Mouse (Mus musculus) midbrain, embryonic 15.5 days (tissue): ENCODE measurements at regions not wholly inside any gene's neighbourhood (a gene's known extent, or its start where the extent isn't known, plus 50 kb on each side); places are given as distances from the start of the nearest gene placed in this dataset.
"Not testable (repeated sequence)": the region's sequence is repeated elsewhere in the genome, so short reads cannot be mapped to it uniquely, and the experiment has no call there.

ENCODE experiments used
- ATAC-seq: fragments of 200-750 bp; cut with Nextera tagmentation; replicated peaks from 2 replicates; pipeline ENCODE4 v1.8.0; 2017; ENCODE audit warnings: moderate TSS enrichment
- H3K27ac ChIP-seq: fragments of 300-500 bp; sonication (generic); 2 replicates; pipeline ENCODE4 v1.5.1; 2015; ENCODE audit warnings: mild to moderate bottlenecking, inconsistent platforms
- H3K27me3 ChIP-seq: fragments of 300-500 bp; sonication (generic); replicated peaks from 2 replicates; pipeline ENCODE4 v1.6.1; 2015; ENCODE audit warnings: inconsistent platforms
- H3K36me3 ChIP-seq: fragments of 300-500 bp; sonication (generic); replicated peaks from 2 replicates; pipeline ENCODE4 v1.6.1; 2015; ENCODE audit warnings: inconsistent platforms
- H3K4me1 ChIP-seq: fragments of 300-500 bp; sonication (generic); 2 replicates; pipeline ENCODE4 v1.6.1; 2015; ENCODE audit warnings: inconsistent platforms
- H3K4me2 ChIP-seq: fragments of 300-500 bp; sonication (generic); 2 replicates; pipeline ENCODE4 v1.6.1; 2015; ENCODE audit warnings: inconsistent platforms, mild to moderate bottlenecking, moderate library complexity
- H3K4me3 ChIP-seq: fragments of 300-500 bp; sonication (generic); 2 replicates; pipeline ENCODE4 v1.5.1; 2015; ENCODE audit warnings: mild to moderate bottlenecking, inconsistent platforms
- H3K9ac ChIP-seq: fragments of 300-500 bp; sonication (generic); 2 replicates; pipeline ENCODE4 v1.6.1; 2015; ENCODE audit warnings: mild to moderate bottlenecking, inconsistent platforms
- H3K9me3 ChIP-seq: fragments of 300-500 bp; sonication (generic); 2 replicates; pipeline ENCODE4 v1.6.1; 2016; ENCODE audit warnings: inconsistent platforms
- WGBS: fragments of 180-500 bp; shearing (Covaris S2); methylation state at CpG from one replicate; pipeline ENCODE4 v1.1.7; 2015; ENCODE audit warnings: mixed read lengths; 5-methylcytosine and 5-hydroxymethylcytosine counted together

GRCm38 (mm10) chr1:16904690-16905089, 811.6 kb upstream of the 4930444P10Rik start:
- no peak overlapping the region for H3K4me2 ChIP-seq
- H3K27me3 ChIP-seq = no peaks in the 10 kb centered on the region
- no peaks in the 10 kb centered on the region for H3K36me3 ChIP-seq
- H3K27ac ChIP-seq = no peak overlapping the region
- no peak overlapping the region for H3K4me3 ChIP-seq
- no peaks in the 10 kb centered on the region for H3K4me1 ChIP-seq
- no peak for ATAC-seq
- no peaks in the 10 kb centered on the region for H3K9me3 ChIP-seq
- no peak overlapping the region for H3K9ac ChIP-seq

GRCm38 (mm10) chr1:16868383-16868782, 775.3 kb upstream of the 4930444P10Rik start:
- H3K27ac ChIP-seq, ATAC-seq, H3K27me3 ChIP-seq, H3K9ac ChIP-seq, H3K4me3 ChIP-seq, H3K9me3 ChIP-seq, H3K4me2 ChIP-seq, H3K36me3 ChIP-seq, H3K4me1 ChIP-seq: not testable (repeated sequence)
- 79% methylated on average over 3 of the region's 3 CpGs for WGBS

GRCm38 (mm10) chr1:16867086-16867835, 774.1 kb upstream of the 4930444P10Rik start:
- not testable (repeated sequence) for H3K36me3 ChIP-seq, H3K9ac ChIP-seq, H3K27ac ChIP-seq, H3K27me3 ChIP-seq, H3K4me1 ChIP-seq, ATAC-seq, H3K9me3 ChIP-seq, H3K4me2 ChIP-seq, H3K4me3 ChIP-seq
- WGBS = 86% methylated on average over 6 of the region's 6 CpGs

- Histone ChIP-seq H3K9ac (no peak overlapping the region), H3K27me3 (no peaks in the 10 kb centered on the region), H3K9me3 (no peaks in the 10 kb centered on the region), H3K27ac (no peak overlapping the region), H3K36me3 (no peaks in the 10 kb centered on the region), H3K4me2 (no peak overlapping the region), H3K4me1 (no peaks in the 10 kb centered on the region), H3K4me3 (no peak overlapping the region)
- no peak for ATAC-seq
These were observed 744.0 kb upstream of the 4930444P10Rik start for GRCm38 (mm10) chr1:16837111-16837510.

GRCm38 (mm10) chr1:16824709-16825108, 731.6 kb upstream of the 4930444P10Rik start:
- not testable (repeated sequence) for H3K36me3 ChIP-seq, H3K9me3 ChIP-seq, H3K4me3 ChIP-seq, H3K27me3 ChIP-seq, H3K9ac ChIP-seq, H3K27ac ChIP-seq, ATAC-seq, H3K4me1 ChIP-seq, H3K4me2 ChIP-seq
- WGBS = 62% methylated on average over 4 of the region's 4 CpGs

GRCm38 (mm10) chr1:16824057-16824456, 730.9 kb upstream of the 4930444P10Rik start:
- no peak overlapping the region for H3K27ac ChIP-seq
- ATAC-seq = no peak
- H3K4me1 ChIP-seq = no peaks in the 10 kb centered on the region
- 57% methylated on average over 3 of the region's 3 CpGs for WGBS
- H3K36me3 ChIP-seq = no peaks in the 10 kb centered on the region
- no peak overlapping the region for H3K4me2 ChIP-seq
- no peak overlapping the region for H3K9ac ChIP-seq
- H3K27me3 ChIP-seq = no peaks in the 10 kb centered on the region
- no peaks in the 10 kb centered on the region for H3K9me3 ChIP-seq
- H3K4me3 ChIP-seq = no peak overlapping the region

- no peak for ATAC-seq
- 77% methylated on average over 2 of the region's 2 CpGs for WGBS
- Histone ChIP-seq H3K4me1 (no peaks in the 10 kb centered on the region), H3K9me3 (no peaks in the 10 kb centered on the region), H3K27me3 (no peaks in the 10 kb centered on the region), H3K27ac (no peak overlapping the region), H3K4me2 (no peak overlapping the region), H3K36me3 (no peaks in the 10 kb centered on the region), H3K9ac (no peak overlapping the region), H3K4me3 (no peak overlapping the region)
These were observed 728.1 kb upstream of the 4930444P10Rik start for GRCm38 (mm10) chr1:16821186-16821585.

GRCm38 (mm10) chr1:16816572-16816971, 723.4 kb upstream of the 4930444P10Rik start:
- no peak for ATAC-seq
- no peaks in the 10 kb centered on the region for H3K4me1 ChIP-seq
- no peak overlapping the region for H3K9ac ChIP-seq
- H3K27me3 ChIP-seq = no peaks in the 10 kb centered on the region
- H3K4me3 ChIP-seq = no peak overlapping the region
- H3K36me3 ChIP-seq = no peaks in the 10 kb centered on the region
- H3K4me2 ChIP-seq = no peak overlapping the region
- 93% methylated on average over 7 of the region's 7 CpGs for WGBS
- H3K9me3 ChIP-seq = no peaks in the 10 kb centered on the region
- no peak overlapping the region for H3K27ac ChIP-seq

GRCm38 (mm10) chr1:16815731-16816130, 722.6 kb upstream of the 4930444P10Rik start:
- H3K36me3 ChIP-seq = no peaks in the 10 kb centered on the region
- no peaks in the 10 kb centered on the region for H3K4me1 ChIP-seq
- ATAC-seq = no peak
- H3K9ac ChIP-seq = no peak overlapping the region
- no peak overlapping the region for H3K4me3 ChIP-seq
- H3K27me3 ChIP-seq = no peaks in the 10 kb centered on the region
- H3K9me3 ChIP-seq = no peaks in the 10 kb centered on the region
- no peak overlapping the region for H3K4me2 ChIP-seq
- H3K27ac ChIP-seq = no peak overlapping the region

GRCm38 (mm10) chr1:16809370-16810150, 716.4 kb upstream of the 4930444P10Rik start:
- Histone ChIP-seq H3K4me3 (no peak overlapping the region), H3K27me3 (no peaks in the 10 kb centered on the region), H3K36me3 (no peaks in the 10 kb centered on the region), H3K4me2 (no peak overlapping the region), H3K9ac (no peak overlapping the region), H3K4me1 (no peaks in the 10 kb centered on the region), H3K9me3 (no peaks in the 10 kb centered on the region), H3K27ac (no peak overlapping the region)
- 94% methylated on average over 10 of the region's 10 CpGs for WGBS
- ATAC-seq = no peak

GRCm38 (mm10) chr1:16798292-16798691, 705.2 kb upstream of the 4930444P10Rik start:
- ATAC-seq = peak; percentile 80

GRCm38 (mm10) chr1:16796449-16796848, 703.3 kb upstream of the 4930444P10Rik start:
- 96% methylated on average over 1 of the region's 1 CpGs for WGBS
- ATAC-seq = no peak

More at GRCm38 (mm10) chr1:16798292-16798691, 705.2 kb upstream of the 4930444P10Rik start:
- H3K27me3 ChIP-seq = no peaks in the 10 kb centered on the region
- no peaks in the 10 kb centered on the region for H3K36me3 ChIP-seq
- H3K27ac ChIP-seq = no peak overlapping the region
- no peak overlapping the region for H3K4me3 ChIP-seq
- H3K4me2 ChIP-seq = no peak overlapping the region
- no peak overlapping the region for H3K9ac ChIP-seq
- 75% methylated on average over 6 of the region's 6 CpGs for WGBS
- H3K4me1 ChIP-seq = no peaks in the 10 kb centered on the region
- H3K9me3 ChIP-seq = no peaks in the 10 kb centered on the region

More at GRCm38 (mm10) chr1:16796449-16796848, 703.3 kb upstream of the 4930444P10Rik start:
- Histone ChIP-seq H3K4me3 (no peak overlapping the region), H3K4me1 (no peaks in the 10 kb centered on the region), H3K27ac (no peak overlapping the region), H3K27me3 (no peaks in the 10 kb centered on the region), H3K36me3 (no peaks in the 10 kb centered on the region), H3K9ac (no peak overlapping the region), H3K4me2 (no peak overlapping the region), H3K9me3 (no peaks in the 10 kb centered on the region)
